Mouse (Mus musculus) brain, embryonic 14.5 days (tissue): ENCODE data around the gene Ccdc189.

Experiments
- CTCF ChIP-seq: fragments of 200-500 bp; IDR thresholded peaks from 2 replicates; pipeline ENCODE4 v1.5.1; 2012; ENCODE audit warnings: inconsistent platforms, mild to moderate bottlenecking, moderate library complexity, borderline replicate concordance; ENCODE audit not compliant: insufficient read depth, insufficient read length; ENCODE audit errors: extremely low read depth
- POLR2A ChIP-seq: fragments of 200-500 bp; IDR thresholded peaks from 2 replicates; pipeline ENCODE4 v1.6.1; 2012; ENCODE audit warnings: mild to moderate bottlenecking, inconsistent platforms, borderline replicate concordance; ENCODE audit not compliant: poor library complexity, insufficient read depth, insufficient read length, severe bottlenecking; ENCODE audit errors: extremely low read depth

- TF ChIP-seq CTCF (no peak), POLR2A (no peak)
These were observed 40.3 kb upstream of the Ccdc189 start for GRCm38 (mm10) chr7:127628646-127629045.
